Mouse (Mus musculus) kidney, postnatal 14 days (tissue): ENCODE data around the gene Vmn2r71.

ENCODE experiments used
- DNase-seq: peaks from one replicate; pipeline ENCODE4 v3.0.0; 2022; ENCODE audit warnings: mixed read lengths

Gene Vmn2r71

DNA sequence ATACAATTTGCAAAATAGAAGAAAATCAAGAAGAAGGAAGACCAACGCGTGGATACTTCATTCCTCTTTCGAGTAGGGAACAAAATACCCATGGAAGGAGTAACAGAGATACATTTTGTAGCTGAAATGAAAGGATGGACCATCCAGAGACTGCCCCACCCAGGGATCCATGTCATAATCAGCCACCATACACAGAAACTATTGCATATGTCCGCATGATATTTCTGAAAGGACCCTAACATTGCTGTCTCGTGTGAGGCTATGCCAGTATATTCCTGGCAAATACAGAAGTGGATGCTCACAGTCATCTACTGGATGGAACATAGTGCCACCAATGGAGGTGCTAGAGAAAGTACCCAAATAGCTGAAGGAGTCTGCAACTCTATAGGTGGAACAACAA, at the start of gene Vmn2r71:
Gene Vmn2r71 (plus strand): TSS at position 301 of the 400 bp plus-strand sequence.
- DNase-seq: no peak

DNA sequence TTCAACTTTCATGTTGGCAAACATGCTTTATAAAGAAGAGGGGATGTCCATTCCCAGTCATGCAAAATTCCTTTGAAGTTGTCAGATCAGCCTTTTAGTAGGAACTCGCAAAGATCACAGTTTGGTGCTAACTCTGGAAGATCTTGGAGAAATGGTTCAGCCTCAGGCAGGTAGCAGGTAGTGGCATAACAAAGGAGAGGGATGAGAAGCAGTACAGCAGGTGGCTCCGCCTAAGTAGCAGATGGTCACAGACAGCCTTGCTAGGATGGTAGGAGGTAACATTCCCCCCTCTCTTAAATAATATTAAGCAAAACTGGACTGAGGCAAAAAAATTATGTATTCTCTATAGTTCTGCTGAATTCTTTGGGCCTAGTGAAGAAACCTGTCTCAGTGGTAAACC, 20.8 kb upstream of the Vmn2r71 start:
- DNase-seq: no peak

DNA sequence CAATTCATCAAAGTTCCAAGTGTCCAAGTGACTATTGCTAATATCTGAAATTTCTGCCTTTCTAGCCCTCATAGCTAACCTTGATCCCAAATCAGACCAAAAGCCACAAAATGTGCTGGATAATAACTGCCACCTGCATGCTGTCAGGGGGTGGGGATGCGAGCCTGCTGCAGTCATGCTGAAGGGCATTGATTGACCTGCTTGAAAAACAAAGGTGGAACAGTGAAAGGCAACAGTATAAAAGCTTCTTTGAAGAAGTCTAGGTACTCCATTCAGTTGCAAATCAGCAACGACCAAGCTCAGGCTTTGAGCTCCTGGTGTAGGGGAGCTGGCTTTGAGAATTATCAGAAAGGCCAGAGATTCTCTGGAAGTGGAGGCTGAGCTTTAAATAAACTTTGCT, 19.8 kb upstream of the Vmn2r71 start:
- DNase-seq: no peak

DNA sequence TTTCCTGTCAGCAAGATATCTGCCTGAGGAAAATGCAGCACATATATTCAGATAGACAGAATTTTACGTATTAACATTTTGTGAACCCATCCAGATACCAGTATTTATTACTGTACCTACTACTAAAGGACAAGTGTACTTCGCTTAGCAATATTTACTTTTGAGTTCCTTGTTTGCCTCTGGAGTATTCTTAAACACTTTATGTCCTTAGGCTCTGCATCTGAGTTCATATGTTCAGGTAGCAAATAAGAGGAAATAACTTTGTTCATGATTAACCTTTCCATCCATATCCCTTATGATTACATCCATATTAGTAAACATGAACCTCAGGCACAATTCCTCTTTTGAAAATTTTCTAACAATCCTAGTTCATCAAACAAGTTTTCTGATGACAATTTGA, 6.2 kb downstream of the Vmn2r71 start, which contains the start of gene Vmn2r70:
Gene Vmn2r70 (minus strand): TSS at position 101 of the 400 bp plus-strand sequence.
- no peak for DNase-seq
